Mouse (Mus musculus): ENCODE measurements around the gene Cbr2. TPM values are rescaled to one million over a fixed set of nuclear protein-coding genes. Genes with fewer than 3 reads are reported as not detected.

Gene Cbr2
- polyA plus RNA-seq, 1 experiment from 2014 or later, result 1.8 TPM

DNA sequence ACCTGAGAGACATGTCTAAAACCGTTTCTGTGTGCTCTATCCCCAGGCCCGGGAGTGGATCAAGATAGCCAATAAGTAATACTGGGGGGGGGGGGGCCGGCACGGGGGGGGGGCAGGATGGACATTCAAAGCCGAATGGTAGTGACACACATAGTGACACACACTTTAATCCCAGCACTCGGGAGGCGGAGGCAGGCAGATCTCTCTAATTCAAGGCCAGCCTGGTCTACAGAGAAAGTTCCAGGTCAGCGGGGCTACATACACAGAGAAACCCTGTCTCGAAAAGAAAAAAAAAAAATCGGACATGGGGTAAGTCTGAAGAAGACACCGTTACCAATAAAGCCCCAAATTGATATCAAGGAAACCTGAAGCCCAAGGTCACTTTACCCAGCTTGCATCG, 4.3 kb downstream of the Cbr2 start:
- Histone ChIP-seq H3K4me2 (ENCODE audit: low read depth, low read length, severe bottlenecking) (peak overlapping the region; percentile 87; the same call in 1 of the 2 replicates), H3K9me3 (ENCODE audit: control insufficient read depth, low read length) (no peaks in the 10 kb centered on the region), H3K4me3 (ENCODE audit: low read depth, low read length) (no peak overlapping the region), H3K27ac (ENCODE audit: low read depth, low read length) (no peak overlapping the region), H3K9ac (ENCODE audit: low read length) (no peak overlapping the region), H3K27me3 (ENCODE audit: control insufficient read depth, insufficient read depth, low read length) (no peaks in the 10 kb centered on the region; the same call in 1 of the 2 replicates), H3K4me1 (replicated peaks; ENCODE audit: control insufficient read depth, insufficient read depth, low read length) (peaks cover 3% of the 10 kb centered on the region; the same call in 1 of the 2 replicates), H3K36me3 (ENCODE audit: control insufficient read depth, insufficient read depth, low read length) (no peaks in the 10 kb centered on the region)
- 63% methylated on average over 11 of the region's 12 CpGs for WGBS
- ATAC-seq (replicated peaks; ENCODE audit: low FRiP score) (no peak), DNase-seq (ENCODE audit: low spot score) (no peak)

DNA sequence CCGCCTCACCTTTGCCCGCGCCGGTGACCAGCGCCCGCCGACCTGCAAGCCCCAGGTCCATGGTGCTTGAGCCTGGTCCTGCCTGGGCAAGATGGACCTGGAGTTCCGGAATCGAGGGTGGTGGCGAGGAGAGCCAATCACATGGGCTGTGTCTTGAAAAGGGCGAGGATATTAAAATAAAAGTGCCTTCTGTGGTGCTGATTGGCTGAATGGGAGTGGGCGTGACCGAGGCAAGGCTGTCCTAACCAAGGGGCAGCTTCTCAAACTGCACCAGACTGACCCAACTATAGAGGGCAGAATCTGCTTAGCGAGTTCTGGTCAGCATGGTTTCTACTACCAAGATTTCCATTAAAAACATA, 4.8 kb downstream of the Cbr2 start, which contains the start of gene Dcxr:
TSS of gene Dcxr (minus strand) at position 113 of the 359 bp plus-strand sequence.
- under 1% methylated on average over 14 of the region's 14 CpGs for WGBS
- H3K4me2 ChIP-seq (ENCODE audit: low read depth, low read length, severe bottlenecking), result peak within 1 kb of the TSS; percentile 87
- H3K27me3 ChIP-seq (ENCODE audit: control insufficient read depth, insufficient read depth, low read length), result peaks cover 4% of the 10 kb centered on the region
- H3K27ac ChIP-seq (ENCODE audit: low read depth, low read length), result no peak within 1 kb of the TSS
- H3K36me3 ChIP-seq (ENCODE audit: control insufficient read depth, insufficient read depth, low read length), result no peaks in the 10 kb centered on the region
- ATAC-seq (replicated peaks; ENCODE audit: low FRiP score) (peak; percentile 88), DNase-seq (ENCODE audit: low spot score) (peak; percentile 88)
- H3K4me1 ChIP-seq (replicated peaks; ENCODE audit: control insufficient read depth, insufficient read depth, low read length), result peaks cover 3% of the 10 kb centered on the region; the same call in 1 of the 2 replicates
- H3K4me3 ChIP-seq (ENCODE audit: low read depth, low read length), result peak within 1 kb of the TSS; percentile 50
- H3K9me3 ChIP-seq (ENCODE audit: control insufficient read depth, low read length), result no peaks in the 10 kb centered on the region
- peak within 1 kb of the TSS; percentile 48 for H3K9ac ChIP-seq (ENCODE audit: low read length)

DNA sequence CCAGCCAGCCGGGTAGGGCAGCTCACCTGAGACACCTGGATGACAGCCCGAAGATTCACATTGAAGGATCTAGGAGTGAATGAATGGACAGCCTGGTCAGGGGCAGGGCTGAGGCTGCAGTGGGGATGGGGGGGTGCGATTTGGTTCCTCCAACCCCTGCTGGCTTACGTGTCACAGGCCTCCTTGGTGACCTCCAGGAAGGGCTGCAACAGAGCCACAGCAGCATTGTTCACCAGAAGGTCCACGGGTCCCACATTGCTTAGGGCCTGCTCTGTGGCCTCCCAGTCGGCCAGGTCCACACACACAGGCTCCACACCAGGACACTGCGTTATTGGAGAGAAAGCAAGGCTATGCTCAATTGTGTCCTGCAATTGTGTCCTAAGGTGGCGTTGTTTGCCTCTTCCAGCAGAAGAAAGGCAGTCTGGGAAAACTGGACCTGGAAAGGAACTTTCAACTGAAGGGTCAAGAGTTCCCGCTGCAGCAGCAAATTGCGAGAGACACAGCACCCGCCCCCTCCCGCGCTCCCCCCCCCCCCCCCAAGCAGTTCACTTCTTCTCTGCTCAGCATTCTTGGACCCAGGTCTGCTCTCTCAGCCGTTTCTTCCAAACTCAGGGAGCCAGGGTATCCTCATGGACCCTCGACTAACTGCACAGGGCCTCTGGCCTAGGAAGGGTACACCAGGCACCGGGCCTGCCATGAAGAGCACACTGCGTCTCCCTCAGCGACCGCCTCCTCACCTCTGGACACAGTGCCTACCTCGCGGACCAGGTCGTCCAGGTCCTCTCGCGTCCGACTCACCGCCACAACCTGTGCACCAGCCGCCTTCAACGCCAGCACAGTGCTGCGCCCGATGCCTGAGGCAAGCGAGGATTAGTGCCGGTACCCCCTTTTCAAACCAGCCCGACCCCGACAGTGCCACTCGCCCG, 5.4 kb downstream of the Cbr2 start:
- H3K4me1 ChIP-seq (replicated peaks; ENCODE audit: control insufficient read depth, insufficient read depth, low read length), result peaks cover 9% of the 10 kb centered on the region
- peak overlapping the region; percentile 50 for H3K4me3 ChIP-seq (ENCODE audit: low read depth, low read length)
- no peaks in the 10 kb centered on the region for H3K36me3 ChIP-seq (ENCODE audit: control insufficient read depth, insufficient read depth, low read length)
- ATAC-seq (replicated peaks; ENCODE audit: low FRiP score) (peak; percentile 47), DNase-seq (ENCODE audit: low spot score) (no peak)
- H3K27me3 ChIP-seq (ENCODE audit: control insufficient read depth, insufficient read depth, low read length), result peaks cover 10% of the 10 kb centered on the region
- H3K9ac ChIP-seq (ENCODE audit: low read length), result peak overlapping the region; percentile 48
- H3K4me2 ChIP-seq (ENCODE audit: low read depth, low read length, severe bottlenecking), result peak overlapping the region; percentile 87
- no peaks in the 10 kb centered on the region for H3K9me3 ChIP-seq (ENCODE audit: control insufficient read depth, low read length)
- no peak overlapping the region for H3K27ac ChIP-seq (ENCODE audit: low read depth, low read length)
- 17% methylated on average over 33 of the region's 36 CpGs for WGBS

GRCm38 (mm10) chr11:120723509-120723908, 8.4 kb downstream of the Cbr2 start:
- no peak for DNase-seq (ENCODE audit: low spot score)
- Histone ChIP-seq H3K9me3 (ENCODE audit: control insufficient read depth, low read length) (no peaks in the 10 kb centered on the region), H3K4me3 (ENCODE audit: low read depth, low read length) (no peak overlapping the region), H3K4me1 (replicated peaks; ENCODE audit: control insufficient read depth, insufficient read depth, low read length) (peaks cover 12% of the 10 kb centered on the region), H3K27ac (ENCODE audit: low read depth, low read length) (no peak overlapping the region), H3K9ac (ENCODE audit: low read length) (no peak overlapping the region), H3K36me3 (ENCODE audit: control insufficient read depth, insufficient read depth, low read length) (no peaks in the 10 kb centered on the region; the same call in 1 of the 2 replicates), H3K27me3 (ENCODE audit: control insufficient read depth, insufficient read depth, low read length) (peaks cover 10% of the 10 kb centered on the region), H3K4me2 (ENCODE audit: low read depth, low read length, severe bottlenecking) (no peak overlapping the region)
- no peak for ATAC-seq (replicated peaks; ENCODE audit: low FRiP score)
- 87% methylated on average over 7 of the region's 7 CpGs for WGBS

- DNase-seq (ENCODE audit: low spot score), result no peak
- no peaks in the 10 kb centered on the region for H3K9me3 ChIP-seq (ENCODE audit: control insufficient read depth, low read length)
- H3K27me3 ChIP-seq (ENCODE audit: control insufficient read depth, insufficient read depth, low read length), result peaks cover 10% of the 10 kb centered on the region
- no peak for ATAC-seq (replicated peaks; ENCODE audit: low FRiP score)
- peaks cover 12% of the 10 kb centered on the region for H3K4me1 ChIP-seq (replicated peaks; ENCODE audit: control insufficient read depth, insufficient read depth, low read length)
- H3K9ac ChIP-seq (ENCODE audit: low read length), result no peak overlapping the region
- no peak overlapping the region for H3K4me3 ChIP-seq (ENCODE audit: low read depth, low read length)
- H3K27ac ChIP-seq (ENCODE audit: low read depth, low read length), result no peak overlapping the region
- H3K36me3 ChIP-seq (ENCODE audit: control insufficient read depth, insufficient read depth, low read length), result no peaks in the 10 kb centered on the region; the same call in 1 of the 2 replicates
- no peak overlapping the region for H3K4me2 ChIP-seq (ENCODE audit: low read depth, low read length, severe bottlenecking)
- WGBS, result 85% methylated on average over 11 of the region's 11 CpGs
Observed at GRCm38 (mm10) chr11:120722761-120723382, 9.0 kb downstream of the Cbr2 start.

DNA sequence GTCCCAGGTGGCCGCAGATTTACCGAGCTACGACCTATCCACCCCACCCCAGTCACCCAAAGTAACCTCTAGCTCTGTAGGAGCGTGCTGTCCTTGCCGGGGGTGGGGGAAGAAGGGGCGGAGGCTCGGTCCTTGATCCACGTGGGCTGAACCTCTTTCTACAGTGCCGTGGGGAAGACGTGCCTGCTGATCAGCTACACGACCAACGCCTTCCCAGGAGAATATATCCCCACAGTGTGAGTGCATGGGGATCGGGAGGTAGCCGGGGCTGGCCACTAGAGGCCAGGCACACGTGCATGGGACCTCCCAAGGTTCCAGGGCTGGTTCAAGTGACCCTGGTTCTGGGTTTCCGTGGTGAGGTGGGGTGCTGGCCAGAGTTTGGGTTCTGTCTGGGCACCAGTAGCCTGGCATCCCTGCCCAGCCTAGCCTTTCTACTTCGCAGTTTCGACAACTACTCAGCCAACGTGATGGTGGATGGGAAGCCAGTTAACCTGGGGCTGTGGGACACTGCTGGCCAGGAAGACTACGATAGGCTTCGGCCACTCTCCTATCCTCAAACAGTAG, 9.8 kb downstream of the Cbr2 start:
- peak overlapping the region; percentile 78 for H3K9ac ChIP-seq (ENCODE audit: low read length)
- H3K4me2 ChIP-seq (ENCODE audit: low read depth, low read length, severe bottlenecking), result peak overlapping the region; percentile 99
- peaks cover 10% of the 10 kb centered on the region for H3K27me3 ChIP-seq (ENCODE audit: control insufficient read depth, insufficient read depth, low read length)
- no peak overlapping the region for H3K27ac ChIP-seq (ENCODE audit: low read depth, low read length)
- peak; percentile 56 for DNase-seq (ENCODE audit: low spot score)
- 19% methylated on average over 21 of the region's 21 CpGs for WGBS
- ATAC-seq (replicated peaks; ENCODE audit: low FRiP score), result peak; percentile 1; the same call in 1 of the 2 replicates
- no peaks in the 10 kb centered on the region for H3K9me3 ChIP-seq (ENCODE audit: control insufficient read depth, low read length)
- peaks cover 12% of the 10 kb centered on the region for H3K4me1 ChIP-seq (replicated peaks; ENCODE audit: control insufficient read depth, insufficient read depth, low read length)
- H3K4me3 ChIP-seq (ENCODE audit: low read depth, low read length), result peak overlapping the region; percentile 59
- H3K36me3 ChIP-seq (ENCODE audit: control insufficient read depth, insufficient read depth, low read length), result no peaks in the 10 kb centered on the region; the same call in none of the 2 replicates

- peaks cover 10% of the 10 kb centered on the region for H3K27me3 ChIP-seq (ENCODE audit: control insufficient read depth, insufficient read depth, low read length)
- peak; percentile 89 for DNase-seq (ENCODE audit: low spot score)
- H3K9me3 ChIP-seq (ENCODE audit: control insufficient read depth, low read length), result no peaks in the 10 kb centered on the region
- under 1% methylated on average over 88 of the region's 90 CpGs for WGBS
- peak within 1 kb of the TSS; percentile 59 for H3K4me3 ChIP-seq (ENCODE audit: low read depth, low read length)
- H3K4me1 ChIP-seq (replicated peaks; ENCODE audit: control insufficient read depth, insufficient read depth, low read length), result peaks cover 9% of the 10 kb centered on the region
- peak within 1 kb of the TSS; percentile 12; the same call in 1 of the 2 replicates for H3K27ac ChIP-seq (ENCODE audit: low read depth, low read length)
- H3K36me3 ChIP-seq (ENCODE audit: control insufficient read depth, insufficient read depth, low read length), result no peaks in the 10 kb centered on the region; the same call in none of the 2 replicates
- H3K4me2 ChIP-seq (ENCODE audit: low read depth, low read length, severe bottlenecking), result peak within 1 kb of the TSS; percentile 99
- peak; percentile 86 for ATAC-seq (replicated peaks; ENCODE audit: low FRiP score)
- H3K9ac ChIP-seq (ENCODE audit: low read length), result peak within 1 kb of the TSS; percentile 78
Observed at GRCm38 (mm10) chr11:120721124-120722066, 10.5 kb downstream of the Cbr2 start, which contains the start of gene Rac3. TSS of gene Rac3 (plus strand) at chr11:120721470.

Data from forebrain, embryonic 11.5 days (tissue).